Mouse (Mus musculus) heart, postnatal 0 days (tissue): ENCODE data around the gene Hoxc8. TPM values are rescaled to one million over a fixed set of nuclear protein-coding genes. Genes with fewer than 3 reads are reported as not detected.

Experiments
- ATAC-seq: fragments of 200-750 bp; cut with Nextera tagmentation; 2 replicates; pipeline ENCODE4 v1.8.0; 2017; ENCODE audit warnings: low read depth, moderate number of reproducible peaks, moderate library complexity; ENCODE audit not compliant: insufficient read depth
- DNase-seq: peaks from one replicate; pipeline ENCODE4 v3.0.0-alpha.2; 2016; ENCODE audit warnings: low spot score
- H3K27ac ChIP-seq: fragments of 300-500 bp; sonication (generic); 2 replicates; pipeline ENCODE4 v1.5.1; 2014; ENCODE audit warnings: low read depth, mild to moderate bottlenecking
- H3K27me3 ChIP-seq: fragments of 300-500 bp; sonication (generic); 2 replicates; pipeline ENCODE4 v1.6.1; 2014; ENCODE audit warnings: low read length, mixed read lengths; ENCODE audit not compliant: control insufficient read depth, insufficient read depth
- H3K36me3 ChIP-seq: fragments of 300-500 bp; sonication (generic); replicated peaks from 2 replicates; pipeline ENCODE4 v1.6.1; 2014; ENCODE audit warnings: low read length, mixed read lengths; ENCODE audit not compliant: control insufficient read depth, insufficient read depth
- H3K4me1 ChIP-seq: fragments of 300-500 bp; sonication (generic); 2 replicates; pipeline ENCODE4 v1.6.1; 2014; ENCODE audit warnings: antibody characterized with exemption; ENCODE audit not compliant: control insufficient read depth, insufficient read depth
- H3K4me2 ChIP-seq: fragments of 300-500 bp; sonication (generic); 2 replicates; pipeline ENCODE4 v1.6.1; 2014; ENCODE audit warnings: low read depth, mild to moderate bottlenecking, low read length, moderate library complexity
- H3K4me3 ChIP-seq: fragments of 300-500 bp; sonication (generic); 2 replicates; pipeline ENCODE4 v1.5.1; 2014; ENCODE audit warnings: low read depth, low read length
- H3K9ac ChIP-seq: fragments of 300-500 bp; sonication (generic); replicated peaks from 2 replicates; pipeline ENCODE4 v1.6.1; 2014; ENCODE audit warnings: low read depth, low read length, mixed read lengths
- H3K9me3 ChIP-seq: fragments of 300-500 bp; sonication (generic); replicated peaks from 2 replicates; pipeline ENCODE4 v1.6.1; 2016; ENCODE audit warnings: low read length; ENCODE audit not compliant: control insufficient read depth
- CTCF ChIP-seq: IDR thresholded peaks from 2 replicates; pipeline ENCODE4 v1.5.1; 2016; ENCODE audit warnings: antibody characterized with exemption, control low read depth, low read depth
- EP300 ChIP-seq: IDR thresholded peaks from 2 replicates; pipeline ENCODE4 v1.6.1; 2016; ENCODE audit warnings: antibody characterized with exemption, low read depth
- WGBS: fragments of 180-500 bp; shearing (Covaris S2); extraction: QIAGEN DNeasy Blood & Tissue Kit; methylation state at CpG from one replicate; pipeline ENCODE4 v1.1.7; 2014; 5-methylcytosine and 5-hydroxymethylcytosine counted together
- polyA plus RNA-seq: library from polyadenylated mRNA; unstranded; fragments of >200 nt; fragmentation: Nextera tagmentation; extraction: Ambion mirVana; gene quantifications from 2 replicates; pipeline ENCODE4 v1.2.1, GENCODE M21; 2015
- total RNA-seq: library from RNA; depleted of rRNA; stranded (reverse); fragments of >200 nt; gene quantifications from 2 replicates; pipeline ENCODE4 v1.2.3, GENCODE M21; 2014; ENCODE audit warnings: low replicate concordance

Gene Hoxc8
- total and polyA plus RNA-seq, 2 experiments from 2014 or later: not detected

- ATAC-seq (no peak), DNase-seq (no peak)
- Histone ChIP-seq H3K27ac (no peak overlapping the region), H3K9ac (no peak overlapping the region), H3K27me3 (peaks cover 100% of the 10 kb centered on the region), H3K4me2 (no peak overlapping the region), H3K9me3 (no peaks in the 10 kb centered on the region), H3K4me1 (no peaks in the 10 kb centered on the region), H3K4me3 (no peak overlapping the region), H3K36me3 (no peaks in the 10 kb centered on the region)
- no peak for TF ChIP-seq EP300
- TF ChIP-seq CTCF: no peak
- 11% methylated on average over 2 of the region's 2 CpGs for WGBS
These were observed 41.6 kb upstream of the Hoxc8 start for GRCm38 (mm10) chr15:102948842-102949241.

GRCm38 (mm10) chr15:102949696-102950095 is 40.7 kb upstream of the Hoxc8 start:
- DNase-seq (no peak), ATAC-seq (no peak)
- Histone ChIP-seq H3K36me3 (no peaks in the 10 kb centered on the region), H3K4me1 (no peaks in the 10 kb centered on the region), H3K9ac (no peak overlapping the region), H3K27ac (no peak overlapping the region), H3K4me3 (no peak overlapping the region), H3K27me3 (peaks cover 100% of the 10 kb centered on the region), H3K9me3 (no peaks in the 10 kb centered on the region), H3K4me2 (no peak overlapping the region)
- WGBS: 2% methylated on average over 20 of the region's 20 CpGs
- TF ChIP-seq EP300 (no peak), CTCF (no peak)

GRCm38 (mm10) chr15:102950877-102951276 is 39.5 kb upstream of the Hoxc8 start:
- TF ChIP-seq CTCF: no peak
- TF ChIP-seq EP300: no peak
- DNase-seq: no peak
- no peaks in the 10 kb centered on the region for H3K9me3 ChIP-seq
- ATAC-seq: no peak
- no peaks in the 10 kb centered on the region for H3K36me3 ChIP-seq
- H3K27ac ChIP-seq: no peak overlapping the region
- H3K4me3 ChIP-seq: no peak overlapping the region
- H3K27me3 ChIP-seq: peaks cover 99% of the 10 kb centered on the region
- WGBS: 12% methylated on average over 2 of the region's 2 CpGs
- H3K4me1 ChIP-seq: no peaks in the 10 kb centered on the region
- H3K9ac ChIP-seq: no peak overlapping the region
- no peak overlapping the region for H3K4me2 ChIP-seq

- H3K9me3 ChIP-seq: no peaks in the 10 kb centered on the region
- 15% methylated on average over 6 of the region's 6 CpGs for WGBS
These were observed 36.8 kb upstream of the Hoxc8 start for GRCm38 (mm10) chr15:102953561-102953960.

DNA sequence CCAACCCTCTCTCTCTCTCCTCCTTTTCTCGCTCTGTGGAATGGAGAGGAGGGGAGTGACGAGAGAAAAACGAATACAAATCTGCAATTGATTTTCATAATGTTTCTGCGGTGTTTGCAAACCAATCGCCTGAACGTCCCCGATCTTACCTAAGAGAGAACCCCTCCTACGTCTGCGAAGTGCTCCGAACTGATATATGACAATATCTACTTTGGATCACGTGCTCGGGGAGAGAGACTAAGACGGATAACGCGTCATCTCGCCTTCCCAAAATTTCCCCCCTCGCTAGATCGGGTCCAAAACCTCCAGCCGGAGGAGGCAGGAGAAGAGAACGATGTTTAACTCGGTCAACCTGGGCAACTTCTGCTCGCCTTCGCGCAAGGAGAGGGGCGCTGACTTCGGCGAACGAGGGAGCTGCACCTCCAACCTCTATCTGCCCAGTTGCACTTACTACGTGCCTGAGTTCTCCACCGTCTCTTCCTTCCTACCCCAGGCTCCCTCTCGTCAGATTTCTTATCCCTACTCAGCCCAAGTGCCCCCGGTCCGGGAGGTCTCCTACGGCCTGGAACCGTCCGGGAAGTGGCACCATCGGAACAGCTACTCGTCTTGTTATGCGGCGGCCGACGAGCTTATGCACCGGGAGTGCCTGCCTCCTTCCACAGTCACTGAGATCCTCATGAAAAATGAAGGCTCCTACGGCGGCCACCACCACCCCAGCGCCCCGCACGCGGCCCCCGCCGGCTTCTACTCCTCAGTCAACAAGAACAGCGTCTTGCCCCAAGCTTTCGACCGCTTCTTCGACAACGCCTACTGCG is 36.0 kb upstream of the Hoxc8 start, which contains the start of gene Hoxc11:
Gene Hoxc11 (plus strand): TSS at position 236 of the 815 bp plus-strand sequence.
- Histone ChIP-seq H3K36me3 (no peaks in the 10 kb centered on the region), H3K9me3 (no peaks in the 10 kb centered on the region), H3K4me3 (no peak within 1 kb of the TSS), H3K27ac (no peak within 1 kb of the TSS), H3K9ac (no peak within 1 kb of the TSS), H3K4me1 (no peaks in the 10 kb centered on the region), H3K27me3 (peaks cover 98% of the 10 kb centered on the region), H3K4me2 (no peak within 1 kb of the TSS)
- TF ChIP-seq EP300 (no peak), CTCF (no peak)
- no peak for ATAC-seq
- DNase-seq: no peak
- 1% methylated on average over 55 of the region's 57 CpGs for WGBS

More at GRCm38 (mm10) chr15:102953561-102953960, 36.8 kb upstream of the Hoxc8 start:
- Histone ChIP-seq H3K4me1 (no peaks in the 10 kb centered on the region), H3K4me3 (no peak overlapping the region), H3K27me3 (peaks cover 99% of the 10 kb centered on the region), H3K36me3 (no peaks in the 10 kb centered on the region), H3K27ac (no peak overlapping the region), H3K9ac (no peak overlapping the region), H3K4me2 (no peak overlapping the region)
- DNase-seq (no peak), ATAC-seq (no peak)
- TF ChIP-seq EP300: no peak
- no peak for TF ChIP-seq CTCF

GRCm38 (mm10) chr15:102955007-102955382 is 35.4 kb upstream of the Hoxc8 start:
- ATAC-seq (no peak), DNase-seq (no peak)
- H3K9me3 ChIP-seq: no peaks in the 10 kb centered on the region
- no peaks in the 10 kb centered on the region for H3K36me3 ChIP-seq
- 1% methylated on average over 22 of the region's 28 CpGs for WGBS
- H3K27me3 ChIP-seq: peaks cover 98% of the 10 kb centered on the region
- no peaks in the 10 kb centered on the region for H3K4me1 ChIP-seq
- H3K27ac ChIP-seq: no peak overlapping the region
- H3K4me3 ChIP-seq: no peak overlapping the region
- H3K9ac ChIP-seq: no peak overlapping the region
- no peak overlapping the region for H3K4me2 ChIP-seq
- TF ChIP-seq EP300: no peak
- no peak for TF ChIP-seq CTCF
